Comparison of ENCODE assay signal across 11 mouse cellular contexts in genomic region chr12:116677701-116678100, GRCm38 (mm10).
DNase-seq lines count a peak whose midpoint lies in the region; ATAC-seq and TF ChIP-seq lines count a peak whose summit lies in the region.
"Had no signal": no experiment of that assay in that cellular context is flagged by ENCODE, and none has a peak within 500 bp of the region (broad histone marks: within the 10 kb centered on the region; RNA-seq: fewer than 3 reads in every experiment).

No protein-coding gene starts in this region.

- no peaks in the 10 kb centered on the region for H3K27me3 ChIP-seq in forebrain, embryonic 14.5 days (replicated peaks; ENCODE audit: control insufficient read depth, insufficient read depth, low read length)
- no peaks in the 10 kb centered on the region for H3K27me3 ChIP-seq in neural tube, embryonic 15.5 days (replicated peaks)
- H3K27me3 ChIP-seq: embryonic facial prominence, embryonic 15.5 days had no signal

- H3K9me3 ChIP-seq in forebrain, embryonic 14.5 days (replicated peaks; ENCODE audit: control insufficient read depth, low read length), result no peaks in the 10 kb centered on the region
- no peaks in the 10 kb centered on the region for H3K9me3 ChIP-seq in neural tube, embryonic 15.5 days (replicated peaks)
- H3K9me3 ChIP-seq: embryonic facial prominence, embryonic 15.5 days had no signal

- WGBS in forebrain, embryonic 14.5 days, result 9% methylated on average over 3 of the region's 3 CpGs
- WGBS in neural tube, embryonic 15.5 days, result 32% methylated on average over 3 of the region's 3 CpGs

- peak; percentile 99 for ATAC-seq in forebrain, embryonic 14.5 days
- peak; percentile 88 for ATAC-seq in neural tube, embryonic 15.5 days (ENCODE audit: low FRiP score)

- peak; percentile 35 for DNase-seq in embryo, embryonic 10.5 days (ENCODE audit: low spot score)
- DNase-seq in forebrain, embryonic 14.5 days (ENCODE audit: low spot score), result peak; percentile 95
- DNase-seq in left cerebral cortex, adult 2 months (ENCODE audit: extremely low spot score in 1 of 2, low spot score in 2 of 2), result peak in 1 of 2 experiments; percentile 25
- no peak for DNase-seq in heart, adult 8-10 months (ENCODE audit: low spot score)
- DNase-seq in adrenal gland, adult 8-10 months, result no peak
- DNase-seq in cerebellum, postnatal 25 days, result no peak
- DNase-seq: adrenal gland, postnatal 36 days; thymus, postnatal 25 days had no signal

- H3K4me2 ChIP-seq in forebrain, embryonic 14.5 days (ENCODE audit: low read length), result no peak overlapping the region
- H3K4me2 ChIP-seq in neural tube, embryonic 15.5 days, result no peak overlapping the region
- H3K4me2 ChIP-seq: embryonic facial prominence, embryonic 15.5 days; heart, embryonic 11.5 days had no signal

- no peak for TF ChIP-seq CTCF in left cerebral cortex, adult 2 months (IDR thresholded peaks at IDR 0.05)

- H3K4me1 ChIP-seq in forebrain, embryonic 14.5 days (ENCODE audit: control insufficient read depth, insufficient read depth, low read length), result no peaks in the 10 kb centered on the region; the same call in 1 of the 2 replicates
- H3K4me1 ChIP-seq in neural tube, embryonic 15.5 days, result peaks cover 5% of the 10 kb centered on the region; the same call in 1 of the 2 replicates
- H3K4me1 ChIP-seq: embryonic facial prominence, embryonic 15.5 days had no signal

- intact Hi-C loops in left cerebral cortex, adult 2 months (cut with DNase I), result no loop called here

- no peak overlapping the region for H3K4me3 ChIP-seq in forebrain, embryonic 14.5 days (ENCODE audit: low read depth, low read length)
- no peak overlapping the region for H3K4me3 ChIP-seq in left cerebral cortex, adult 2 months
- no peak overlapping the region for H3K4me3 ChIP-seq in neural tube, embryonic 15.5 days (replicated peaks)
- H3K4me3 ChIP-seq: embryonic facial prominence, embryonic 15.5 days had no signal

- H3K36me3 ChIP-seq in forebrain, embryonic 14.5 days (ENCODE audit: control insufficient read depth, insufficient read depth, low read length), result no peaks in the 10 kb centered on the region
- no peaks in the 10 kb centered on the region for H3K36me3 ChIP-seq in neural tube, embryonic 15.5 days
- H3K36me3 ChIP-seq: embryonic facial prominence, embryonic 15.5 days had no signal

- H3K9ac ChIP-seq in forebrain, embryonic 14.5 days (ENCODE audit: low read length), result no peak overlapping the region
- no peak overlapping the region for H3K9ac ChIP-seq in neural tube, embryonic 15.5 days (replicated peaks)
- H3K9ac ChIP-seq: embryonic facial prominence, embryonic 15.5 days had no signal

- peak overlapping the region; percentile 83 for H3K27ac ChIP-seq in forebrain, embryonic 14.5 days (ENCODE audit: low read depth, low read length)
- peak overlapping the region; percentile 61; the same call in 1 of the 2 replicates for H3K27ac ChIP-seq in left cerebral cortex, adult 2 months
- 0 out of 2 replicates have a peak overlapping the region, but pooled peaks have one; percentile 66 for H3K27ac ChIP-seq in neural tube, embryonic 15.5 days (replicated peaks)
- H3K27ac ChIP-seq: embryonic facial prominence, embryonic 15.5 days had no signal

Comparison
In these comparisons a context has a peak if more than half of its experiments do, and no peak if none do; other contexts are left out.
1. DNase-seq: peak in embryo, embryonic 10.5 days (single experiment) and forebrain, embryonic 14.5 days (single experiment); none in heart, adult 8-10 months (single experiment), adrenal gland, adult 8-10 months (single experiment) and cerebellum, postnatal 25 days (0 of 2).
2. Peak in every context shown above with its lines, with median percentiles within 50 percentile points of each other: H3K27ac ChIP-seq.